Mouse (Mus musculus): ENCODE data around the gene Ppp6r2. TPM values are rescaled to one million over a fixed set of nuclear protein-coding genes. Genes with fewer than 3 reads are reported as not detected.

Gene Ppp6r2
- total and polyA plus RNA-seq, 2 experiments from 2014 or later = 71.2 to 290 TPM

- H3K9me3 ChIP-seq (ENCODE audit: low read length) = no peaks in the 10 kb centered on the region
- TF ChIP-seq CTCF (IDR thresholded peaks at IDR 0.05; ENCODE audit: low read depth) = no peak
- no peak overlapping the region for H3K4me2 ChIP-seq (ENCODE audit: low read depth, low read length)
- H3K9ac ChIP-seq (replicated peaks; ENCODE audit: low read length) = no peak overlapping the region
- peaks cover 78% of the 10 kb centered on the region for H3K36me3 ChIP-seq (ENCODE audit: insufficient read depth, low read length)
- DNase-seq (ENCODE audit: low spot score) (no peak), ATAC-seq (no peak)
- whole genome bisulfite sequencing = 86% methylated on average over 13 of the region's 13 CpGs
- H3K4me3 ChIP-seq (ENCODE audit: low read length) = no peak overlapping the region
- H3K27me3 ChIP-seq (ENCODE audit: insufficient read depth, low read length) = no peaks in the 10 kb centered on the region
- H3K27ac ChIP-seq = no peak overlapping the region
- no peaks in the 10 kb centered on the region for H3K4me1 ChIP-seq (ENCODE audit: insufficient read depth, low read length)
These were observed 88.8 kb downstream of the Ppp6r2 start for GRCm38 (mm10) chr15:89300180-89300579.

GRCm38 (mm10) chr15:89300600-89300999 is 89.2 kb downstream of the Ppp6r2 start:
- Histone ChIP-seq H3K9me3 (ENCODE audit: low read length) (no peaks in the 10 kb centered on the region), H3K4me3 (ENCODE audit: low read length) (no peak overlapping the region), H3K36me3 (ENCODE audit: insufficient read depth, low read length) (peaks cover 78% of the 10 kb centered on the region), H3K27ac (no peak overlapping the region), H3K4me1 (ENCODE audit: insufficient read depth, low read length) (no peaks in the 10 kb centered on the region), H3K4me2 (ENCODE audit: low read depth, low read length) (no peak overlapping the region), H3K9ac (replicated peaks; ENCODE audit: low read length) (no peak overlapping the region), H3K27me3 (ENCODE audit: insufficient read depth, low read length) (no peaks in the 10 kb centered on the region)
- WGBS = 95% methylated on average over 8 of the region's 8 CpGs
- TF ChIP-seq CTCF (IDR thresholded peaks at IDR 0.05; ENCODE audit: low read depth) = no peak
- ATAC-seq (no peak), DNase-seq (ENCODE audit: low spot score) (no peak)

GRCm38 (mm10) chr15:89305966-89306365 is 94.6 kb downstream of the Ppp6r2 start:
- H3K27ac ChIP-seq = no peak overlapping the region
- H3K4me1 ChIP-seq (ENCODE audit: insufficient read depth, low read length) = peaks cover 8% of the 10 kb centered on the region; the same call in 1 of the 2 replicates
- WGBS = 72% methylated on average over 1 of the region's 1 CpGs
- no peak for TF ChIP-seq CTCF (IDR thresholded peaks at IDR 0.05; ENCODE audit: low read depth)
- no peak overlapping the region for H3K4me2 ChIP-seq (ENCODE audit: low read depth, low read length)
- DNase-seq (ENCODE audit: low spot score) = no peak
- no peak for ATAC-seq
- H3K9me3 ChIP-seq (ENCODE audit: low read length) = no peaks in the 10 kb centered on the region
- no peak overlapping the region for H3K4me3 ChIP-seq (ENCODE audit: low read length)
- H3K27me3 ChIP-seq (ENCODE audit: insufficient read depth, low read length) = no peaks in the 10 kb centered on the region
- H3K36me3 ChIP-seq (ENCODE audit: insufficient read depth, low read length) = peaks cover 59% of the 10 kb centered on the region
- H3K9ac ChIP-seq (replicated peaks; ENCODE audit: low read length) = no peak overlapping the region

GRCm38 (mm10) chr15:89307461-89307860 is 96.1 kb downstream of the Ppp6r2 start:
- Histone ChIP-seq H3K4me1 (ENCODE audit: insufficient read depth, low read length) (peaks cover 12% of the 10 kb centered on the region; the same call in 1 of the 2 replicates), H3K9ac (replicated peaks; ENCODE audit: low read length) (no peak overlapping the region), H3K27me3 (ENCODE audit: insufficient read depth, low read length) (no peaks in the 10 kb centered on the region), H3K9me3 (ENCODE audit: low read length) (no peaks in the 10 kb centered on the region), H3K36me3 (ENCODE audit: insufficient read depth, low read length) (peaks cover 44% of the 10 kb centered on the region), H3K27ac (no peak overlapping the region), H3K4me3 (ENCODE audit: low read length) (no peak overlapping the region), H3K4me2 (ENCODE audit: low read depth, low read length) (no peak overlapping the region)
- no peak for TF ChIP-seq CTCF (IDR thresholded peaks at IDR 0.05; ENCODE audit: low read depth)
- WGBS = 93% methylated on average over 13 of the region's 13 CpGs
- ATAC-seq = no peak
- DNase-seq (ENCODE audit: low spot score) = no peak

GRCm38 (mm10) chr15:89308406-89309139 is 97.2 kb downstream of the Ppp6r2 start:
- H3K4me2 ChIP-seq (ENCODE audit: low read depth, low read length) = no peak overlapping the region
- no peak overlapping the region for H3K27ac ChIP-seq
- WGBS = 89% methylated on average over 7 of the region's 7 CpGs
- peaks cover 19% of the 10 kb centered on the region for H3K4me1 ChIP-seq (ENCODE audit: insufficient read depth, low read length)
- H3K4me3 ChIP-seq (ENCODE audit: low read length) = no peak overlapping the region
- ATAC-seq (no peak), DNase-seq (ENCODE audit: low spot score) (no peak)
- no peaks in the 10 kb centered on the region for H3K9me3 ChIP-seq (ENCODE audit: low read length)
- peaks cover 33% of the 10 kb centered on the region for H3K36me3 ChIP-seq (ENCODE audit: insufficient read depth, low read length)
- no peaks in the 10 kb centered on the region for H3K27me3 ChIP-seq (ENCODE audit: insufficient read depth, low read length)
- no peak for TF ChIP-seq CTCF (IDR thresholded peaks at IDR 0.05; ENCODE audit: low read depth)
- H3K9ac ChIP-seq (replicated peaks; ENCODE audit: low read length) = no peak overlapping the region

GRCm38 (mm10) chr15:89309962-89310498 is 98.7 kb downstream of the Ppp6r2 start:
- peaks cover 26% of the 10 kb centered on the region for H3K4me1 ChIP-seq (ENCODE audit: insufficient read depth, low read length)
- TF ChIP-seq CTCF (IDR thresholded peaks at IDR 0.05; ENCODE audit: low read depth) = no peak
- H3K9ac ChIP-seq (replicated peaks; ENCODE audit: low read length) = no peak overlapping the region
- no peak overlapping the region for H3K4me2 ChIP-seq (ENCODE audit: low read depth, low read length)
- peak; percentile 33 for DNase-seq (ENCODE audit: low spot score)
- H3K9me3 ChIP-seq (ENCODE audit: low read length) = no peaks in the 10 kb centered on the region
- H3K4me3 ChIP-seq (ENCODE audit: low read length) = no peak overlapping the region
- H3K27ac ChIP-seq = no peak overlapping the region
- H3K36me3 ChIP-seq (ENCODE audit: insufficient read depth, low read length) = peaks cover 21% of the 10 kb centered on the region
- H3K27me3 ChIP-seq (ENCODE audit: insufficient read depth, low read length) = no peaks in the 10 kb centered on the region
- WGBS = 53% methylated on average over 5 of the region's 6 CpGs
- no peak for ATAC-seq

GRCm38 (mm10) chr15:89313359-89313758 is 102.0 kb downstream of the Ppp6r2 start:
- ATAC-seq (no peak), DNase-seq (ENCODE audit: low spot score) (no peak)
- Histone ChIP-seq H3K4me1 (ENCODE audit: insufficient read depth, low read length) (peaks cover 26% of the 10 kb centered on the region), H3K9ac (replicated peaks; ENCODE audit: low read length) (no peak overlapping the region), H3K4me3 (ENCODE audit: low read length) (no peak overlapping the region), H3K27me3 (ENCODE audit: insufficient read depth, low read length) (no peaks in the 10 kb centered on the region), H3K36me3 (ENCODE audit: insufficient read depth, low read length) (no peaks in the 10 kb centered on the region), H3K4me2 (ENCODE audit: low read depth, low read length) (peak overlapping the region; percentile 86), H3K9me3 (ENCODE audit: low read length) (no peaks in the 10 kb centered on the region), H3K27ac (no peak overlapping the region)
- TF ChIP-seq CTCF (IDR thresholded peaks at IDR 0.05; ENCODE audit: low read depth) = no peak
- WGBS = 64% methylated on average over 4 of the region's 4 CpGs

Data from hindbrain, postnatal 0 days (tissue).